Mouse (Mus musculus) liver, adult 2 months (tissue): ENCODE results near the gene Tbl1x. TPM values are rescaled to one million over a fixed set of nuclear protein-coding genes. Genes with fewer than 3 reads are reported as not detected.

Experiments
- DNase-seq: peaks from one replicate; pipeline ENCODE4 v3.0.0-alpha.2; 2011; ENCODE audit warnings: low read depth, low spot score; ENCODE audit errors: extremely low read depth
- H3K27ac ChIP-seq: fragments of 200-500 bp; replicated peaks from 2 replicates; pipeline ENCODE4 v1.5.1; 2012; ENCODE audit warnings: low read depth, mild to moderate bottlenecking, control low read depth, inconsistent platforms, low read length; ENCODE audit not compliant: insufficient read depth
- H3K27me3 ChIP-seq: fragments of 200-500 bp; 2 replicates; pipeline ENCODE4 v1.6.1; 2012; ENCODE audit warnings: mild to moderate bottlenecking, moderate library complexity, low read length, inconsistent platforms; ENCODE audit not compliant: control insufficient read depth, insufficient read depth
- H3K36me3 ChIP-seq: fragments of 200-500 bp; 2 replicates; pipeline ENCODE4 v1.6.1; 2012; ENCODE audit warnings: low read length, inconsistent platforms; ENCODE audit not compliant: control insufficient read depth, insufficient read depth
- H3K4me1 ChIP-seq: fragments of 200-500 bp; 2 replicates; pipeline ENCODE4 v1.6.1; 2011; ENCODE audit warnings: low read length; ENCODE audit not compliant: control insufficient read depth, insufficient read depth
- H3K4me3 ChIP-seq: fragments of 200-500 bp; 2 replicates; pipeline ENCODE4 v1.5.1; 2011; ENCODE audit warnings: low read depth, mild to moderate bottlenecking, control low read depth, low read length, moderate library complexity; ENCODE audit not compliant: insufficient read depth
- H3K79me2 ChIP-seq: fragments of 200-500 bp; 2 replicates; pipeline ENCODE4 v1.6.1; 2012; ENCODE audit warnings: inconsistent platforms, mild to moderate bottlenecking, low read length, moderate library complexity; ENCODE audit not compliant: control insufficient read depth, insufficient read depth
- H3K9ac ChIP-seq: fragments of 200-500 bp; 2 replicates; pipeline ENCODE4 v1.6.1; 2012; ENCODE audit warnings: low read depth, mild to moderate bottlenecking, control low read depth, inconsistent platforms, low read length
- CTCF ChIP-seq: fragments of 200-500 bp; IDR thresholded peaks from 2 replicates; pipeline ENCODE4 v1.5.1; 2011; ENCODE audit warnings: low read depth, low read length, control low read depth
- POLR2A ChIP-seq: fragments of 200-500 bp; IDR thresholded peaks from 2 replicates; pipeline ENCODE4 v1.6.1; 2011; ENCODE audit warnings: low read length, control low read depth; ENCODE audit not compliant: insufficient read depth; ENCODE audit errors: extremely low read depth
- WGBS: fragments of 180-500 bp; shearing (Covaris S2); methylation state at CpG from one replicate; pipeline ENCODE4 v1.1.7; 2018; 5-methylcytosine and 5-hydroxymethylcytosine counted together
- polyA plus RNA-seq: library from polyadenylated mRNA; depleted of rRNA; stranded (reverse); fragments of >200 nt; gene quantifications from 2 replicates; pipeline ENCODE4 v1.2.3, GENCODE M21; 2012
- total RNA-seq: library from RNA; depleted of rRNA; stranded (reverse); fragments of >200 nt; gene quantifications from 2 replicates; pipeline ENCODE4 v1.2.3, GENCODE M21; 2014

The Tbl1x gene
- total and polyA plus RNA-seq, 2 experiments, result 10.2 to 16.2 TPM

- no peak overlapping the region for H3K4me3 ChIP-seq
- 60% methylated on average over 3 of the region's 3 CpGs for WGBS
Measured at GRCm38 (mm10) chrX:77552088-77552487, 41.3 kb downstream of the Tbl1x start.

GRCm38 (mm10) chrX:77555985-77556384 lies 45.2 kb downstream of the Tbl1x start:
- H3K36me3 ChIP-seq, result no peaks in the 10 kb centered on the region
- peak; percentile 52 for DNase-seq
- no peak overlapping the region for H3K27ac ChIP-seq
- no peak overlapping the region for H3K9ac ChIP-seq
- no peaks in the 10 kb centered on the region for H3K27me3 ChIP-seq
- H3K79me2 ChIP-seq, result peaks cover 14% of the 10 kb centered on the region; the same call in 1 of the 2 replicates
- peaks cover 5% of the 10 kb centered on the region; the same call in 1 of the 2 replicates for H3K4me1 ChIP-seq
- WGBS, result 52% methylated on average over 1 of the region's 1 CpGs
- H3K4me3 ChIP-seq, result no peak overlapping the region
- TF ChIP-seq POLR2A, result no peak
- no peak for TF ChIP-seq CTCF

More at GRCm38 (mm10) chrX:77552088-77552487, 41.3 kb downstream of the Tbl1x start:
- no peak for DNase-seq
- no peaks in the 10 kb centered on the region; the same call in 1 of the 2 replicates for H3K4me1 ChIP-seq
- no peaks in the 10 kb centered on the region for H3K27me3 ChIP-seq
- TF ChIP-seq CTCF (no peak), POLR2A (no peak)
- H3K36me3 ChIP-seq, result no peaks in the 10 kb centered on the region
- H3K9ac ChIP-seq, result no peak overlapping the region
- H3K79me2 ChIP-seq, result peaks cover 12% of the 10 kb centered on the region; the same call in 1 of the 2 replicates
- H3K27ac ChIP-seq, result no peak overlapping the region

GRCm38 (mm10) chrX:77559199-77559881 lies 48.5 kb downstream of the Tbl1x start:
- Histone ChIP-seq H3K27ac (no peak overlapping the region), H3K9ac (no peak overlapping the region), H3K36me3 (no peaks in the 10 kb centered on the region), H3K4me3 (no peak overlapping the region), H3K79me2 (peaks cover 11% of the 10 kb centered on the region; the same call in 1 of the 2 replicates), H3K4me1 (peaks cover 5% of the 10 kb centered on the region; the same call in 1 of the 2 replicates), H3K27me3 (no peaks in the 10 kb centered on the region)
- TF ChIP-seq POLR2A, result no peak
- no peak for TF ChIP-seq CTCF
- DNase-seq, result peak; percentile 75

GRCm38 (mm10) chrX:77563616-77564015 lies 52.8 kb downstream of the Tbl1x start:
- 67% methylated on average over 2 of the region's 2 CpGs for WGBS
- no peak overlapping the region for H3K9ac ChIP-seq
- no peaks in the 10 kb centered on the region for H3K27me3 ChIP-seq
- TF ChIP-seq CTCF (no peak), POLR2A (no peak)
- peaks cover 9% of the 10 kb centered on the region for H3K79me2 ChIP-seq
- H3K36me3 ChIP-seq, result no peaks in the 10 kb centered on the region
- DNase-seq, result no peak
- H3K27ac ChIP-seq, result no peak overlapping the region
- H3K4me3 ChIP-seq, result no peak overlapping the region
- peaks cover 3% of the 10 kb centered on the region; the same call in 1 of the 2 replicates for H3K4me1 ChIP-seq

- Histone ChIP-seq H3K27me3 (no peaks in the 10 kb centered on the region), H3K4me1 (no peaks in the 10 kb centered on the region), H3K36me3 (no peaks in the 10 kb centered on the region), H3K4me3 (no peak overlapping the region), H3K27ac (no peak overlapping the region), H3K9ac (no peak overlapping the region), H3K79me2 (peaks cover 4% of the 10 kb centered on the region)
- TF ChIP-seq CTCF (no peak), POLR2A (no peak)
- DNase-seq, result no peak
- 93% methylated on average over 1 of the region's 1 CpGs for WGBS
Measured at GRCm38 (mm10) chrX:77566739-77567138, 55.9 kb downstream of the Tbl1x start.

- H3K4me3 ChIP-seq, result no peak overlapping the region
- no peaks in the 10 kb centered on the region for H3K27me3 ChIP-seq
- H3K27ac ChIP-seq, result no peak overlapping the region
- DNase-seq, result no peak
- H3K9ac ChIP-seq, result no peak overlapping the region
- TF ChIP-seq POLR2A (no peak), CTCF (no peak)
- H3K4me1 ChIP-seq, result no peaks in the 10 kb centered on the region
- no peaks in the 10 kb centered on the region for H3K36me3 ChIP-seq
- H3K79me2 ChIP-seq, result peaks cover 4% of the 10 kb centered on the region
- 67% methylated on average over 2 of the region's 2 CpGs for WGBS
Measured at GRCm38 (mm10) chrX:77568013-77568412, 57.2 kb downstream of the Tbl1x start.
